Mouse (Mus musculus) myocyte (in vitro differentiated cells): ENCODE measurements around the gene Pde1c. TPM values are rescaled to one million over a fixed set of nuclear protein-coding genes. Genes with fewer than 3 reads are reported as not detected.

Experiments
- H3K27me3 ChIP-seq: one replicate; pipeline ENCODE4 v1.6.1; 2011; ENCODE audit not compliant: control insufficient read depth, insufficient read depth, insufficient read length
- H3K36me3 ChIP-seq: one replicate; pipeline ENCODE4 v1.6.1; 2011; ENCODE audit not compliant: control insufficient read depth, insufficient read depth
- H3K4me2 ChIP-seq: one replicate; pipeline ENCODE4 v1.6.1; 2011; ENCODE audit warnings: low read depth, control low read depth
- H3K4me3 ChIP-seq: one replicate; pipeline ENCODE4 v1.5.1; 2011; ENCODE audit warnings: mild to moderate bottlenecking, control low read depth, moderate library complexity
- H3K79me2 ChIP-seq: one replicate; pipeline ENCODE4 v1.6.1; 2011; ENCODE audit not compliant: control insufficient read depth, insufficient read depth
- H3ac ChIP-seq: one replicate; pipeline ENCODE4 v1.6.1; 2011; ENCODE audit not compliant: control insufficient read depth, insufficient read length
- CEBPB ChIP-seq: IDR thresholded peaks from 2 replicates; pipeline ENCODE4 v1.6.1; 2011; ENCODE audit warnings: mild to moderate bottlenecking, moderate library complexity; ENCODE audit not compliant: poor library complexity, insufficient read depth, severe bottlenecking
- E2F4 ChIP-seq: IDR thresholded peaks from one replicate; pipeline ENCODE4 v1.6.1; 2011; ENCODE audit warnings: mild to moderate bottlenecking, control low read depth, moderate library complexity; ENCODE audit not compliant: insufficient read depth
- MAX ChIP-seq: IDR thresholded peaks from one replicate; pipeline ENCODE4 v1.6.1; 2011; ENCODE audit warnings: low read depth, mild to moderate bottlenecking, control low read depth
- MYOD1 ChIP-seq, 3 experiments: IDR thresholded peaks; one replicate each; pipeline ENCODE4 v1.6.1; 2011; ENCODE audit warnings: control low read depth in 2 of 3, low read depth in 2 of 3, mild to moderate bottlenecking in 2 of 3, moderate library complexity in 1 of 3; ENCODE audit not compliant: insufficient read length in 2 of 3, control insufficient read depth in 1 of 3
- MYOG ChIP-seq, 3 experiments: IDR thresholded peaks; one replicate each; pipeline ENCODE4 v1.6.1; 2011; ENCODE audit warnings: control low read depth in 2 of 3, low read depth in 2 of 3, mild to moderate bottlenecking in 2 of 3; ENCODE audit not compliant: insufficient read length in 2 of 3, control insufficient read depth in 1 of 3, insufficient read depth in 1 of 3
- POLR2A ChIP-seq: IDR thresholded peaks from one replicate; pipeline ENCODE4 v1.6.1; 2011; ENCODE audit warnings: low read depth, mild to moderate bottlenecking, control low read depth, moderate library complexity; ENCODE audit not compliant: insufficient read length
- POLR2AphosphoS2 ChIP-seq: IDR thresholded peaks from one replicate; pipeline ENCODE4 v1.6.1; 2011; ENCODE audit warnings: low read depth, control low read depth; ENCODE audit not compliant: insufficient read length
- REST ChIP-seq: IDR thresholded peaks from one replicate; pipeline ENCODE4 v1.6.1; 2011; ENCODE audit warnings: mild to moderate bottlenecking, control low read depth, moderate library complexity; ENCODE audit not compliant: insufficient read depth, insufficient read length
- SRF ChIP-seq: IDR thresholded peaks from one replicate; pipeline ENCODE4 v1.6.1; 2011; ENCODE audit warnings: low read depth; ENCODE audit not compliant: control insufficient read depth, insufficient read length
- TCF12 ChIP-seq: IDR thresholded peaks from one replicate; pipeline ENCODE4 v1.6.1; 2011; ENCODE audit warnings: mild to moderate bottlenecking, control low read depth; ENCODE audit not compliant: poor library complexity, insufficient read depth, severe bottlenecking
- TCF3 ChIP-seq: IDR thresholded peaks from one replicate; pipeline ENCODE4 v1.6.1; 2011; ENCODE audit warnings: low read depth, control low read depth; ENCODE audit not compliant: insufficient read length
- USF1 ChIP-seq: IDR thresholded peaks from one replicate; pipeline ENCODE4 v1.6.1; 2011; ENCODE audit warnings: low read depth, mild to moderate bottlenecking, control low read depth, moderate library complexity
- polyA plus RNA-seq: library from polyadenylated mRNA; unstranded; fragments of >200 nt; fragmentation: generic; extraction: Trizol; gene quantifications from one replicate; pipeline ENCODE4 v1.2.1, GENCODE M21; 2012; ENCODE audit warnings: missing spikeins

Gene Pde1c
- polyA plus RNA-seq, 1 experiment = 0.41 TPM

DNA sequence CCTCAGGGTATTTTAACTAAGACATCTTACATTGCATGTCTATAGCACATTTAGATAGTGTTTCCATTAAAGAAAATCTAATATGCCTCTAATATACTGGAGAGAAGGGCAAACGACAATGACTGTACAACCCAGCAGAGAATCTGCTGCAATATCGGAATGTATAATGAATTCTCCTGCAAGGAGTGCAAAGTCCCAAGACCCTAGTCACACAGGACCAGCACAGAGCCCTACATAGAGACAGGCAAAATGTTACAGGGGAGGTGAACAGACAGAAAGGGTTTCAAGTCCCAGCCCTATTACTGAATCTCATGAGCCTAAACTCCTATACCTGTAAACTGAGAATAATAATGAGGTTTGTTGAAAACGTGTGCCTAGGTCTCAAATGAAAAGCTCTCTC, 13.1 kb downstream of the Pde1c start:
- Histone ChIP-seq H3K4me3 (no peak overlapping the region), H3ac (no peak overlapping the region), H3K4me2 (no peak overlapping the region), H3K79me2 (no peaks in the 10 kb centered on the region), H3K36me3 (no peaks in the 10 kb centered on the region), H3K27me3 (no peaks in the 10 kb centered on the region)
- TF ChIP-seq SRF = no peak
- no peak for TF ChIP-seq TCF12
- TF ChIP-seq E2F4 = no peak
- no peak for TF ChIP-seq USF1
- TF ChIP-seq POLR2A = no peak
- TF ChIP-seq TCF3 = no peak

- Histone ChIP-seq H3K79me2 (no peaks in the 10 kb centered on the region), H3K4me3 (no peak overlapping the region), H3ac (no peak overlapping the region), H3K27me3 (no peaks in the 10 kb centered on the region), H3K36me3 (no peaks in the 10 kb centered on the region), H3K4me2 (no peak overlapping the region)
- TF ChIP-seq MYOD1 (IDR thresholded peaks at IDR 0.05; ENCODE audit: control insufficient read depth in 1 of 3, insufficient read length in 2 of 3, low read depth in 2 of 3) (no peak), MAX (no peak), TCF12 (no peak), E2F4 (no peak)
These were observed 13.5 kb downstream of the Pde1c start for GRCm38 (mm10) chr6:56555382-56555781.

- no peaks in the 10 kb centered on the region for H3K36me3 ChIP-seq
- TF ChIP-seq POLR2A = no peak
- TF ChIP-seq TCF3 = no peak
- no peak for TF ChIP-seq USF1
- TF ChIP-seq POLR2AphosphoS2 = no peak
- no peak for TF ChIP-seq TCF12
- no peak overlapping the region for H3ac ChIP-seq
- no peaks in the 10 kb centered on the region for H3K79me2 ChIP-seq
- H3K27me3 ChIP-seq = no peaks in the 10 kb centered on the region
- no peak overlapping the region for H3K4me2 ChIP-seq
- no peak overlapping the region for H3K4me3 ChIP-seq
These were observed 17.9 kb downstream of the Pde1c start for GRCm38 (mm10) chr6:56551022-56551421.

DNA sequence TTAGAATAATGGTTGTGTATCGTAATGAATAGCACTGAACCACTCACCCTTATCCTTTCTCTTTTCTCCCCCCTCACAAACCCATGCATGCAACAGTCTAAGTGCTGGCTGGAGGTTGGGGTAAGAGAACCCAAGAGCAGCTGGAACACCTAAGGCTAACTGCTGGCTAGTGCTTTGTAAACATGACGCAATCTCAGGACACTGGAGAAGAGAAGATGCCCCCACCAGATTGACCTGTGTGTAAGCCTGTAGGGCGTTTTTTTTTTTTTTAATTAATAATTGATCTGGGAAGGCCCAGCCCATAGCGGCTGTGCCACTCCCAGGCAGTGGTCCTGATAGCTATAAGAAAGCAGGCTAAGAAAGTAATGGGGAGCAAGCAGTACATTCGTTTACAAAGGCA, 28.7 kb downstream of the Pde1c start:
- Histone ChIP-seq H3K79me2 (no peaks in the 10 kb centered on the region), H3K4me3 (no peak overlapping the region), H3K36me3 (no peaks in the 10 kb centered on the region), H3ac (no peak overlapping the region), H3K27me3 (no peaks in the 10 kb centered on the region), H3K4me2 (no peak overlapping the region)
- TF ChIP-seq POLR2AphosphoS2 (no peak), TCF3 (no peak), MYOD1 (IDR thresholded peaks at IDR 0.05; ENCODE audit: control insufficient read depth in 1 of 3, insufficient read length in 2 of 3, low read depth in 2 of 3) (no peak), E2F4 (no peak), USF1 (no peak), CEBPB (no peak), TCF12 (no peak), POLR2A (no peak), SRF (no peak), MAX (no peak), REST (no peak), MYOG (IDR thresholded peaks at IDR 0.05; ENCODE audit: control insufficient read depth in 1 of 3, insufficient read depth in 1 of 3, insufficient read length in 2 of 3, low read depth in 2 of 3) (no peak)

- no peaks in the 10 kb centered on the region for H3K36me3 ChIP-seq
- H3ac ChIP-seq = no peak overlapping the region
- H3K4me2 ChIP-seq = no peak overlapping the region
- TF ChIP-seq CEBPB (no peak), E2F4 (no peak), MAX (no peak), USF1 (no peak), MYOD1 (IDR thresholded peaks at IDR 0.05; ENCODE audit: control insufficient read depth in 1 of 3, insufficient read length in 2 of 3, low read depth in 2 of 3) (no peak), SRF (no peak), TCF3 (no peak), REST (no peak)
- no peaks in the 10 kb centered on the region for H3K27me3 ChIP-seq
- H3K4me3 ChIP-seq = no peak overlapping the region
- H3K79me2 ChIP-seq = no peaks in the 10 kb centered on the region
These were observed 34.2 kb downstream of the Pde1c start for GRCm38 (mm10) chr6:56534653-56535052.

GRCm38 (mm10) chr6:56532257-56532656, 36.6 kb downstream of the Pde1c start:
- H3K27me3 ChIP-seq = no peaks in the 10 kb centered on the region
- H3K36me3 ChIP-seq = no peaks in the 10 kb centered on the region
- no peak overlapping the region for H3K4me2 ChIP-seq
- H3ac ChIP-seq = no peak overlapping the region
- no peak for TF ChIP-seq POLR2AphosphoS2
- TF ChIP-seq POLR2A = no peak
- TF ChIP-seq MYOG (IDR thresholded peaks at IDR 0.05; ENCODE audit: control insufficient read depth in 1 of 3, insufficient read depth in 1 of 3, insufficient read length in 2 of 3, low read depth in 2 of 3) = no peak
- TF ChIP-seq CEBPB = no peak
- no peak for TF ChIP-seq TCF12
- TF ChIP-seq MYOD1 (IDR thresholded peaks at IDR 0.05; ENCODE audit: control insufficient read depth in 1 of 3, insufficient read length in 2 of 3, low read depth in 2 of 3) = no peak
- TF ChIP-seq E2F4 = no peak
- TF ChIP-seq REST = no peak
- no peak for TF ChIP-seq USF1
- TF ChIP-seq MAX = no peak
- no peak for TF ChIP-seq SRF
- TF ChIP-seq TCF3 = no peak
- no peak overlapping the region for H3K4me3 ChIP-seq
- H3K79me2 ChIP-seq = no peaks in the 10 kb centered on the region
